Mouse (Mus musculus): ENCODE data around the gene Mdm2. TPM values are rescaled to one million over a fixed set of nuclear protein-coding genes. Genes with fewer than 3 reads are reported as not detected.
"Not testable (repeated sequence)": the region's sequence is repeated elsewhere in the genome, so short reads cannot be mapped to it uniquely, and the experiment has no call there.

Mdm2 gene
- total RNA-seq, 2 experiments from 2014 or later, result 49.2 to 49.8 TPM

- intact Hi-C loops (cut with DNase I), result loop anchor here (10.0 kb wide), 2 partner anchors 345 to 485 kb away; partner anchors contain the start of gene Yeats4
- no peak for DNase-seq
- Histone ChIP-seq H3K4me3 (peak overlapping the region; percentile 81), H3K27ac (peak overlapping the region; percentile 95)
- TF ChIP-seq CTCF (IDR thresholded peaks at IDR 0.05), result no peak
Measured at GRCm38 (mm10) chr10:117709326-117709830, 1.2 kb downstream of the Mdm2 start.

GRCm38 (mm10) chr10:117708856-117709255, 1.7 kb downstream of the Mdm2 start:
- TF ChIP-seq CTCF (IDR thresholded peaks at IDR 0.05), result no peak
- H3K4me3 ChIP-seq, result peak overlapping the region; percentile 81
- DNase-seq, result no peak
- H3K27ac ChIP-seq, result peak overlapping the region; percentile 95
- intact Hi-C loops (cut with DNase I), result loop anchor here (10.0 kb wide), 2 partner anchors 344 to 484 kb away; partner anchors contain the start of gene Yeats4

GRCm38 (mm10) chr10:117708376-117708775, 2.2 kb downstream of the Mdm2 start:
- Histone ChIP-seq H3K4me3 (no peak overlapping the region), H3K27ac (no peak overlapping the region)
- intact Hi-C loops (cut with DNase I), result loop anchor here (10.0 kb wide), 2 partner anchors 344 to 484 kb away; partner anchors contain the start of gene Yeats4
- DNase-seq, result no peak
- TF ChIP-seq CTCF (IDR thresholded peaks at IDR 0.05), result no peak

- DNase-seq, result no peak
- Histone ChIP-seq H3K4me3 (no peak overlapping the region), H3K27ac (peak overlapping the region; percentile 29)
- intact Hi-C loops (cut with DNase I), result loop anchor here (10.0 kb wide), 2 partner anchors 342 to 482 kb away; partner anchors contain the start of gene Yeats4
- TF ChIP-seq CTCF (IDR thresholded peaks at IDR 0.05), result no peak
Measured at GRCm38 (mm10) chr10:117707114-117707838, 3.3 kb downstream of the Mdm2 start.

- intact Hi-C loops (cut with DNase I), result loop anchor here (10.0 kb wide), 2 partner anchors 342 to 482 kb away; partner anchors contain the start of gene Yeats4
- DNase-seq, result no peak
- H3K4me3 ChIP-seq, result peak overlapping the region; percentile 8; the same call in 1 of the 2 replicates
- peak overlapping the region; percentile 29; the same call in 1 of the 2 replicates for H3K27ac ChIP-seq
- TF ChIP-seq CTCF (IDR thresholded peaks at IDR 0.05), result no peak
Measured at GRCm38 (mm10) chr10:117706440-117706839, 4.1 kb downstream of the Mdm2 start.

- no peak for DNase-seq
- intact Hi-C loops (cut with DNase I), result loop anchor here (10.0 kb wide), 2 partner anchors 341 to 481 kb away; partner anchors contain the start of gene Yeats4
- TF ChIP-seq CTCF (IDR thresholded peaks at IDR 0.05), result no peak
- no peak overlapping the region for H3K27ac ChIP-seq
- H3K4me3 ChIP-seq, result no peak overlapping the region
Measured at GRCm38 (mm10) chr10:117705806-117706205, 4.8 kb downstream of the Mdm2 start.

GRCm38 (mm10) chr10:117704964-117705335, 5.6 kb downstream of the Mdm2 start:
- TF ChIP-seq CTCF (IDR thresholded peaks at IDR 0.05), result no peak
- Histone ChIP-seq H3K27ac (no peak overlapping the region), H3K4me3 (no peak overlapping the region)
- no peak for DNase-seq
- intact Hi-C loops (cut with DNase I), result loop anchor here (10.0 kb wide), 2 partner anchors 340 to 480 kb away; partner anchors contain the start of gene Yeats4

GRCm38 (mm10) chr10:117704314-117704963, 6.1 kb downstream of the Mdm2 start:
- not testable (repeated sequence) for H3K4me3 ChIP-seq, DNase-seq, H3K27ac ChIP-seq
- intact Hi-C loops (cut with DNase I), result loop anchor here (10.0 kb wide), 2 partner anchors 340 to 480 kb away; partner anchors contain the start of gene Yeats4

GRCm38 (mm10) chr10:117703506-117703905, 7.1 kb downstream of the Mdm2 start:
- H3K4me3 ChIP-seq, result no peak overlapping the region
- intact Hi-C loops (cut with DNase I), result loop anchor here (10.0 kb wide), 2 partner anchors 339 to 479 kb away; partner anchors contain the start of gene Yeats4

GRCm38 (mm10) chr10:117702024-117702833, 8.3 kb downstream of the Mdm2 start:
- intact Hi-C loops (cut with DNase I), result loop anchor here (10.0 kb wide), 2 partner anchors 337 to 477 kb away; partner anchors contain the start of gene Yeats4
- no peak overlapping the region for H3K4me3 ChIP-seq
- no peak for DNase-seq
- no peak overlapping the region for H3K27ac ChIP-seq
- TF ChIP-seq CTCF (IDR thresholded peaks at IDR 0.05), result no peak

More at GRCm38 (mm10) chr10:117703506-117703905, 7.1 kb downstream of the Mdm2 start:
- DNase-seq, result no peak
- peak overlapping the region; percentile 32; the same call in 1 of the 2 replicates for H3K27ac ChIP-seq
- no peak for TF ChIP-seq CTCF (IDR thresholded peaks at IDR 0.05)

GRCm38 (mm10) chr10:117701034-117701829, 9.3 kb downstream of the Mdm2 start:
- no peak for DNase-seq
- H3K4me3 ChIP-seq, result no peak overlapping the region
- H3K27ac ChIP-seq, result no peak overlapping the region
- TF ChIP-seq CTCF (IDR thresholded peaks at IDR 0.05), result no peak
- intact Hi-C loops (cut with DNase I), result loop anchor here (10.0 kb wide), 2 partner anchors 336 to 476 kb away; partner anchors contain the start of gene Yeats4
